Mouse (Mus musculus): ENCODE data around the gene Pm20d1. TPM values are rescaled to one million over a fixed set of nuclear protein-coding genes. Genes with fewer than 3 reads are reported as not detected.

Pm20d1 gene
- total RNA-seq, 2 experiments from 2014 or later, result 0.34 to 0.56 TPM

Other genes starting within 250 kb of the Pm20d1 start
- not detected for gene Avpr1b, start 198.1 kb upstream of the Pm20d1 start, total RNA-seq (2021)
- under 1 TPM in 1 of 2 experiments, not detected in 1; 0.20 TPM for gene Ctse, start 159.1 kb upstream of the Pm20d1 start, total RNA-seq (2021)
- 1 to 10 TPM in 1 of 2 experiments, under 1 TPM in 1; 0.93 to 1.8 TPM for gene Rab7b, start 108.7 kb upstream of the Pm20d1 start, total RNA-seq (2021)
- under 1 TPM; 0.16 to 0.52 TPM for gene Slc26a9, start 53.4 kb upstream of the Pm20d1 start, total RNA-seq (2021)
- 10 to 100 TPM; 32.8 to 35.8 TPM for gene Slc41a1, start 30.1 kb downstream of the Pm20d1 start, total RNA-seq (2021)
- 1 to 10 TPM; 6.8 to 7.5 TPM for gene Rab29, start 69.8 kb downstream of the Pm20d1 start, total RNA-seq (2021)
- 100 to 1,000 TPM; 224 to 229 TPM for gene Nucks1, start 113.2 kb downstream of the Pm20d1 start, total RNA-seq (2021)
- gene Slc45a3, start 165.6 kb downstream of the Pm20d1 start, total RNA-seq (2021), result 1 to 10 TPM in 1 of 2 experiments, under 1 TPM in 1; 0.91 to 1.3 TPM
- gene Elk4, start 210.2 kb downstream of the Pm20d1 start, total RNA-seq (2021), result 10 to 100 TPM; 53.0 to 56.1 TPM